Mouse (Mus musculus) WW6 (cell line): ENCODE results near the gene Nxph2.
A peak's percentile ranks its signal among the peaks of the same experiment; 100 is the strongest.
"Not testable (repeated sequence)": the region's sequence is repeated elsewhere in the genome, so short reads cannot be mapped to it uniquely, and the experiment has no call there.

Experiments used
- DNase-seq: peaks from one replicate; pipeline ENCODE4 v3.0.0-alpha.2; 2013; ENCODE audit warnings: low read depth, low spot score

Nxph2 gene

GRCm38 (mm10) chr2:23320746-23321585 lies at the start of gene Nxph2:
Gene Nxph2 (plus strand): TSS chr2:23321246.
- peak; percentile 26 for DNase-seq

GRCm38 (mm10) chr2:23290991-23291390 lies 30.1 kb upstream of the Nxph2 start:
- not testable (repeated sequence) for DNase-seq

- no peak for DNase-seq
Observed at GRCm38 (mm10) chr2:23314869-23315268, 6.2 kb upstream of the Nxph2 start.
